Mouse (Mus musculus): ENCODE results near the gene Syngr1.

- TF ChIP-seq POLR2A (IDR thresholded peaks at IDR 0.05; ENCODE audit: borderline replicate concordance, extremely low read depth, insufficient read depth, insufficient read length, poor library complexity, severe bottlenecking) (no peak), CTCF (IDR thresholded peaks at IDR 0.05; ENCODE audit: borderline replicate concordance, extremely low read depth, insufficient read depth, insufficient read length) (no peak)
Observed at GRCm38 (mm10) chr15:80135499-80135898, 44.4 kb downstream of the Syngr1 start.

Data from brain, embryonic 14.5 days (tissue).